Mouse (Mus musculus): ENCODE results near the gene Dnajc7.

- TF ChIP-seq CTCF (IDR thresholded peaks at IDR 0.05; ENCODE audit: low read depth), result no peak
- TF ChIP-seq EP300 (IDR thresholded peaks at IDR 0.05; ENCODE audit: low read depth), result no peak
These were observed 27.5 kb downstream of the Dnajc7 start for GRCm38 (mm10) chr11:100592346-100593046.
